Mouse (Mus musculus) forebrain, embryonic 11.5 days (tissue): ENCODE measurements around the gene Itgae. TPM values are rescaled to one million over a fixed set of nuclear protein-coding genes. Genes with fewer than 3 reads are reported as not detected.
A peak's percentile ranks its signal among the peaks of the same experiment; 100 is the strongest.

Source experiments
- ATAC-seq: fragments of 200-750 bp; cut with Nextera tagmentation; replicated peaks from 2 replicates; pipeline ENCODE4 v1.8.0; 2017; ENCODE audit warnings: moderate TSS enrichment; ENCODE audit not compliant: low FRiP score
- DNase-seq: peaks from one replicate; pipeline ENCODE4 v3.0.0-alpha.2; 2017; ENCODE audit warnings: low spot score
- H3K27ac ChIP-seq: fragments of 300-500 bp; sonication (generic); 2 replicates; pipeline ENCODE4 v1.5.1; 2014; ENCODE audit warnings: low read depth, low read length
- H3K27me3 ChIP-seq: fragments of 300-500 bp; sonication (generic); 2 replicates; pipeline ENCODE4 v1.6.1; 2014; ENCODE audit warnings: mild to moderate bottlenecking, low read length, mixed read lengths; ENCODE audit not compliant: control insufficient read depth, insufficient read depth
- H3K36me3 ChIP-seq: fragments of 300-500 bp; sonication (generic); 2 replicates; pipeline ENCODE4 v1.6.1; 2014; ENCODE audit warnings: mild to moderate bottlenecking, low read length, moderate library complexity, mixed read lengths; ENCODE audit not compliant: control insufficient read depth, insufficient read depth
- H3K4me1 ChIP-seq: fragments of 300-500 bp; sonication (generic); replicated peaks from 2 replicates; pipeline ENCODE4 v1.6.1; 2014; ENCODE audit warnings: low read length, mixed read lengths; ENCODE audit not compliant: control insufficient read depth, insufficient read depth
- H3K4me2 ChIP-seq: fragments of 300-500 bp; sonication (generic); 2 replicates; pipeline ENCODE4 v1.6.1; 2014; ENCODE audit warnings: low read depth, mild to moderate bottlenecking, low read length, moderate library complexity, mixed read lengths; ENCODE audit not compliant: severe bottlenecking
- H3K4me3 ChIP-seq: fragments of 300-500 bp; sonication (generic); 2 replicates; pipeline ENCODE4 v1.5.1; 2014; ENCODE audit warnings: low read depth, low read length
- H3K9ac ChIP-seq: fragments of 300-500 bp; sonication (generic); 2 replicates; pipeline ENCODE4 v1.6.1; 2014; ENCODE audit warnings: low read length
- H3K9me3 ChIP-seq: fragments of 300-500 bp; sonication (generic); 2 replicates; pipeline ENCODE4 v1.6.1; 2016; ENCODE audit warnings: low read length, mixed read lengths; ENCODE audit not compliant: control insufficient read depth
- WGBS: fragments of 180-500 bp; shearing (Covaris S2); extraction: QIAGEN DNeasy Blood & Tissue Kit; methylation state at CpG from one replicate; pipeline ENCODE4 v1.1.7; 2014; 5-methylcytosine and 5-hydroxymethylcytosine counted together
- polyA plus RNA-seq: library from polyadenylated mRNA; unstranded; fragments of >200 nt; fragmentation: Nextera tagmentation; extraction: Ambion mirVana; gene quantifications from 2 replicates; pipeline ENCODE4 v1.2.1, GENCODE M21; 2014

The Itgae gene
- polyA plus RNA-seq, 1 experiment from 2014 or later = 0.64 TPM

DNA sequence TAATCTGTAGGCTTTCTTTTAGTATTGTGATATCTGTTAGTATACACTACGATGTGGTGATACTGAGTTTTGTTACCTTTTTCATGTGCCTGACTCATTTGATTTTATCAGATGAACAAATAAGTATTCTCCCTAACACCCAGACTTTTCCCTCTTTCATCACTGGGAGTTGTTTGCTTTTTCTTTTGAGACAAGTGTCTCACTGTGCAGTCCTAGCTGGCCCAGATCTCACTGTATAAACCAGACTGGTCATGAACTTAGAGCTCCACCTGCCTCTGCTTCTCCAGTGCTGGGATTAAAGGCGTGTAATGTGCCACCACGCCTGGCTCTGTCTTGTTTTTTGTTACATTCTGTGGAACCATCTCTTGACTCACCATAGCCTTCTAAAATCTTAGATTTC lies 30.8 kb upstream of the Itgae start:
- H3K4me1 ChIP-seq = no peaks in the 10 kb centered on the region
- DNase-seq (no peak), ATAC-seq (no peak)
- no peaks in the 10 kb centered on the region; the same call in 1 of the 2 replicates for H3K36me3 ChIP-seq
- H3K9me3 ChIP-seq = no peaks in the 10 kb centered on the region
- no peaks in the 10 kb centered on the region for H3K27me3 ChIP-seq
- no peak overlapping the region for H3K4me2 ChIP-seq
- WGBS = 97% methylated on average over 3 of the region's 3 CpGs
- no peak overlapping the region for H3K27ac ChIP-seq
- no peak overlapping the region for H3K4me3 ChIP-seq
- H3K9ac ChIP-seq = no peak overlapping the region

DNA sequence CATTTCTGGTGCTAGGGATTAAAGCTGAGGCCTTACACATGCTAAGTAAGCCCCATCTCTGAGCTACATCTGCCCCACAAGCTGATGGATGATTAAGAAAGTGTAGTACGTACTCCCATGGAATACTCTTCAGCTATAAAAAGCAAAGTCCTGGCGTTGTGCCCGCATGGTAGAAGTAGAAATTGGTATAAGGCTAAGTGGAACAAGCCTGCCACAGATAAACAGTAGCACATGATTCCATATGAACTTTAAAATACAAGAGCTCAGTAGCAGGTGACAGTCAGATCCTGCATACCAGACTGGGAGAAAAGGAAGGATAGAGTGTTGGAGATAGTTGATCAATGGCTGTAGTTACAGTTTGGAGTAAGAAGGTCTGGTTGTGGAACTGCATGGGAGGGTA lies 29.0 kb upstream of the Itgae start:
- peak; percentile 16 for DNase-seq
- WGBS = 98% methylated on average over 3 of the region's 3 CpGs
- H3K36me3 ChIP-seq = peaks cover 4% of the 10 kb centered on the region; the same call in 1 of the 2 replicates
- ATAC-seq = no peak
- H3K4me2 ChIP-seq = no peak overlapping the region
- no peak overlapping the region for H3K27ac ChIP-seq
- no peaks in the 10 kb centered on the region for H3K9me3 ChIP-seq
- no peak overlapping the region for H3K9ac ChIP-seq
- H3K27me3 ChIP-seq = no peaks in the 10 kb centered on the region
- H3K4me3 ChIP-seq = no peak overlapping the region
- H3K4me1 ChIP-seq = no peaks in the 10 kb centered on the region

DNA sequence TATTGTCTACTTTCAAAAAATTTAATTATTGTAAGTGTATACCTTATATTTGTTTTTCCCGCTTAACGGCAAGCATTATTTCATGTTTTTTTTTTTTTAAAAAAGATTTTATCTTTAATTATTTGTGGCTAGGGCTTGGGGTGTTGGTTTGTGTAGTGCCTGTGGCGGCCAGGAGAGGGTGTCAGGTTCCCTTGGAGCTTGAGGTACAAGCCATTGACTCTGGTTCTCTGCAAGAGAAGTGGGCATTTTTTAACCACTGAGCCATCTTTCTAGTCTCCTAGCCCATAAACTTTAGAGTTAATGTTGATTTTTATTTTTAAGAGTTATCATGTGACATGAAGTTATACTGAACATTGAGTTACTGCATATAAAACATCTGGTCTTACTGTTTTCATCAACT lies 18.5 kb upstream of the Itgae start:
- no peak overlapping the region for H3K27ac ChIP-seq
- no peak overlapping the region for H3K4me3 ChIP-seq
- DNase-seq (peak; percentile 45), ATAC-seq (no peak)
- H3K4me2 ChIP-seq = no peak overlapping the region
- no peaks in the 10 kb centered on the region for H3K4me1 ChIP-seq
- no peak overlapping the region for H3K9ac ChIP-seq
- H3K27me3 ChIP-seq = no peaks in the 10 kb centered on the region
- H3K36me3 ChIP-seq = peaks cover 3% of the 10 kb centered on the region; the same call in 1 of the 2 replicates
- 83% methylated on average over 3 of the region's 3 CpGs for WGBS
- no peaks in the 10 kb centered on the region for H3K9me3 ChIP-seq

DNA sequence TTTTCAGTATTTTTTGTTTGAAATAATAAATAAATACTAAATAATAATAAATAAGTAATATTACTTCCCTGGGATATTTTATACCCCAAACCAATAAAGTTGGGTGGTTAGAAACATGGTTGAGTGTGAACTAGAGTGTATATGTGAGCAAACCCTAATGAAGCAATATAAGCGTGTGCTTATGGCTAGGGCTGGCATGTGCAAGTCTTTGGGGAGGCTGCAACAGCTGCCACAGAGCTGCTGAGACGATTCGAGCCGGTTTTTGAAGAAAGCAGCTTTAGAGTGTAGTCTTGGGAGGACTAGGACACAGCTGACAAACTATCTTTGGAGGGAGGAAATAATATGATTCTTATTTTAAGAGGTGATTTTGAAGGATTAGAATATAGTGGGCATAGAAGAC lies 14.1 kb upstream of the Itgae start:
- Histone ChIP-seq H3K4me2 (no peak overlapping the region), H3K9me3 (no peaks in the 10 kb centered on the region), H3K4me3 (no peak overlapping the region), H3K4me1 (no peaks in the 10 kb centered on the region), H3K27ac (no peak overlapping the region), H3K9ac (no peak overlapping the region), H3K36me3 (peaks cover 9% of the 10 kb centered on the region; the same call in 1 of the 2 replicates), H3K27me3 (no peaks in the 10 kb centered on the region)
- no peak for ATAC-seq
- peak; percentile 23 for DNase-seq
- 92% methylated on average over 4 of the region's 4 CpGs for WGBS

DNA sequence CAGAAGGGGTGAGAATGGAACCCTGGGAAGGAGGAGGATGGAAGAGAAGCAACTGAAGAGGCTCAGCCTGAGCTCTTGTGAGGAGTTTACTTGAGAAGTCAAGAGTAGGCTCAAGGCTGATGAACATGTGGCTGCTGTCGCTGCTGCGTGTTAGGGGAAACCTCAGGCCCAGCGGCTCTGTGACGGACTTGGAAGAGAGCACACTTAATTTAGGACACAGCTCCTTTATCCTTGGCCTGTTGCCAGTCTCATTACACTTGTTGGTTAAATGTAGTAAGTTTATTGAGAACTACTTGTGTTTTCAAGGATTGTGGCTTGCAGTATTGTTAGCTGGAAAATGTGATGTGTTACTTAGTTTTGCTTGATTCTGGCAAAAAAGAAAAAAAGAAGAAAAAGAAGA lies 13.7 kb upstream of the Itgae start:
- ATAC-seq = no peak
- H3K4me2 ChIP-seq = no peak overlapping the region
- no peak overlapping the region for H3K9ac ChIP-seq
- H3K27ac ChIP-seq = no peak overlapping the region
- no peaks in the 10 kb centered on the region for H3K9me3 ChIP-seq
- peaks cover 9% of the 10 kb centered on the region; the same call in 1 of the 2 replicates for H3K36me3 ChIP-seq
- no peaks in the 10 kb centered on the region for H3K27me3 ChIP-seq
- H3K4me1 ChIP-seq = no peaks in the 10 kb centered on the region
- peak; percentile 30 for DNase-seq
- no peak overlapping the region for H3K4me3 ChIP-seq
- 89% methylated on average over 4 of the region's 4 CpGs for WGBS

- Histone ChIP-seq H3K9ac (no peak overlapping the region), H3K27ac (no peak overlapping the region), H3K36me3 (peaks cover 9% of the 10 kb centered on the region; the same call in 1 of the 2 replicates), H3K27me3 (no peaks in the 10 kb centered on the region), H3K4me1 (no peaks in the 10 kb centered on the region), H3K9me3 (no peaks in the 10 kb centered on the region), H3K4me2 (no peak overlapping the region), H3K4me3 (no peak overlapping the region)
- DNase-seq (peak; percentile 43), ATAC-seq (no peak)
- 76% methylated on average over 6 of the region's 6 CpGs for WGBS
Measured at GRCm38 (mm10) chr11:73077211-73077720, 13.1 kb upstream of the Itgae start.

- H3K4me2 ChIP-seq = no peak overlapping the region
- no peaks in the 10 kb centered on the region for H3K9me3 ChIP-seq
- 91% methylated on average over 8 of the region's 8 CpGs for WGBS
- no peak for ATAC-seq
- DNase-seq = peak; percentile 33
- peaks cover 8% of the 10 kb centered on the region; the same call in 1 of the 2 replicates for H3K36me3 ChIP-seq
- H3K27me3 ChIP-seq = no peaks in the 10 kb centered on the region
- no peaks in the 10 kb centered on the region for H3K4me1 ChIP-seq
- no peak overlapping the region for H3K4me3 ChIP-seq
- H3K9ac ChIP-seq = no peak overlapping the region
- H3K27ac ChIP-seq = no peak overlapping the region
Measured at GRCm38 (mm10) chr11:73078615-73079014, 11.8 kb upstream of the Itgae start.

- no peak overlapping the region for H3K9ac ChIP-seq
- 95% methylated on average over 3 of the region's 3 CpGs for WGBS
- H3K9me3 ChIP-seq = no peaks in the 10 kb centered on the region
- H3K4me3 ChIP-seq = no peak overlapping the region
- H3K4me1 ChIP-seq = no peaks in the 10 kb centered on the region
- H3K27ac ChIP-seq = no peak overlapping the region
- H3K4me2 ChIP-seq = no peak overlapping the region
- peaks cover 6% of the 10 kb centered on the region; the same call in 1 of the 2 replicates for H3K36me3 ChIP-seq
- DNase-seq (peak; percentile 3), ATAC-seq (no peak)
- H3K27me3 ChIP-seq = no peaks in the 10 kb centered on the region
Measured at GRCm38 (mm10) chr11:73080306-73080705, 10.1 kb upstream of the Itgae start.

DNA sequence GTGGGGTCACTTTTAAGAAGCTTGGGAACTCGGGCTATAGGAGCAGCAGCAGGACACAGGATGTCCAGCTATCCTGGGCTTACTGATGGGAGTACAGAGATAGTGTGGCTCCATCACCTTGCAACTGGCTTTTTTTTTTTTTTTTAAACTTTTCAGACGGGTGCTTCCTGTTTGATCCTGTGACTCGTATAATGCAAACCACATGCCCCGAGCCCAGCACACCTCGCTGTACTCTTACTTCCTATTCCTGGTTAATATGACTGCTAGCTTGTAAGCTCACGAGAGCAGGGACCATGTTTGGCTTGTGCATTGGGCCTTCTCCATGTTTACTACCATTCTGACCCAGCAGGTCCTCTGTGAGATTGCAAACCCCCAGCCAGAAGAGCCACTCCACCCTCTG lies 6.1 kb upstream of the Itgae start:
- H3K4me3 ChIP-seq = no peak overlapping the region
- H3K27me3 ChIP-seq = no peaks in the 10 kb centered on the region
- H3K9ac ChIP-seq = no peak overlapping the region
- no peak overlapping the region for H3K4me2 ChIP-seq
- no peak overlapping the region for H3K27ac ChIP-seq
- H3K9me3 ChIP-seq = no peaks in the 10 kb centered on the region
- peak; percentile 50 for DNase-seq
- no peak for ATAC-seq
- H3K4me1 ChIP-seq = no peaks in the 10 kb centered on the region
- H3K36me3 ChIP-seq = no peaks in the 10 kb centered on the region; the same call in 1 of the 2 replicates
- 82% methylated on average over 6 of the region's 6 CpGs for WGBS
